Mouse (Mus musculus) midbrain, embryonic 14.5 days (tissue): ENCODE measurements around the gene Pctp. TPM values are rescaled to one million over a fixed set of nuclear protein-coding genes. Genes with fewer than 3 reads are reported as not detected.

Source experiments
- ATAC-seq: fragments of 200-750 bp; cut with Nextera tagmentation; 2 replicates; pipeline ENCODE4 v1.8.0; 2017; ENCODE audit warnings: moderate number of reproducible peaks, moderate library complexity; ENCODE audit not compliant: low FRiP score, low TSS enrichment
- DNase-seq: peaks from one replicate; pipeline ENCODE4 v3.0.0-alpha.2; 2015
- H3K27ac ChIP-seq: fragments of 300-500 bp; sonication (generic); replicated peaks from 2 replicates; pipeline ENCODE4 v1.5.1; 2014; ENCODE audit warnings: mild to moderate bottlenecking, low read depth, low read length, moderate library complexity
- H3K27me3 ChIP-seq: fragments of 300-500 bp; sonication (generic); 2 replicates; pipeline ENCODE4 v1.6.1; 2014; ENCODE audit warnings: low read length, control low read depth, mixed read lengths; ENCODE audit not compliant: control insufficient read depth, insufficient read depth
- H3K36me3 ChIP-seq: fragments of 300-500 bp; sonication (generic); 2 replicates; pipeline ENCODE4 v1.6.1; 2014; ENCODE audit warnings: low read length, control low read depth; ENCODE audit not compliant: control insufficient read depth, insufficient read depth
- H3K4me1 ChIP-seq: fragments of 300-500 bp; sonication (generic); 2 replicates; pipeline ENCODE4 v1.6.1; 2014; ENCODE audit warnings: mild to moderate bottlenecking, antibody characterized with exemption, low read length, control low read depth; ENCODE audit not compliant: control insufficient read depth, insufficient read depth
- H3K4me2 ChIP-seq: fragments of 300-500 bp; sonication (generic); 2 replicates; pipeline ENCODE4 v1.6.1; 2014; ENCODE audit warnings: mild to moderate bottlenecking, low read length, moderate library complexity
- H3K4me3 ChIP-seq: fragments of 300-500 bp; sonication (generic); replicated peaks from 2 replicates; pipeline ENCODE4 v1.5.1; 2014; ENCODE audit warnings: low read depth, low read length
- H3K9ac ChIP-seq: fragments of 300-500 bp; sonication (generic); replicated peaks from 2 replicates; pipeline ENCODE4 v1.6.1; 2014; ENCODE audit warnings: mild to moderate bottlenecking, low read length, moderate library complexity
- H3K9me3 ChIP-seq: fragments of 300-500 bp; sonication (generic); 2 replicates; pipeline ENCODE4 v1.6.1; 2016; ENCODE audit warnings: low read length, control low read depth, mixed read lengths; ENCODE audit not compliant: control insufficient read depth
- WGBS: fragments of 180-500 bp; shearing (Covaris S2); extraction: QIAGEN DNeasy Blood & Tissue Kit; methylation state at CpG from one replicate; pipeline ENCODE4 v1.1.7; 2014; 5-methylcytosine and 5-hydroxymethylcytosine counted together
- polyA plus RNA-seq: library from polyadenylated mRNA; unstranded; fragments of >200 nt; fragmentation: Nextera tagmentation; extraction: Ambion mirVana; gene quantifications from 2 replicates; pipeline ENCODE4 v1.2.1, GENCODE M21; 2014

Gene Pctp
- polyA plus RNA-seq, 1 experiment from 2014 or later: 1.3 TPM

DNA sequence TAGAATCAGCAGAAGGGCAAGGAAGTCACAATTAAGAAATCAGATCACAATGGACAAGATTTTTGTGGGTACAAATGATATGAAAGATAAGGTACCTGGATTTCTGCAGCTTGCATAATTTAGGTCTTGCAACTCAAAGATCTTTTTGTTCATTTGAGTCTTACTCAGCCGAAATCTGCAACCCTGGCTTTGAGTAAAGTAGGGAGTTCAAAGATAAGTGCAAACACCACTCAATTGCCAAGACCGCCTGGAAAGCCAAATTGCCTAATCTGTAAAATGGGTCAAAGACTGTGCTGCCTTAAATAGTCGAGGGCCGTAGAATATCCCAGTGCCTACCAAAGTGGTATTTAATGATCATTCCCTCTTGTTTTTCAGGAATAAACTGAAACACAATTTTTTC is 692 bp upstream of the Pctp start:
- no peak for ATAC-seq
- H3K4me3 ChIP-seq: no peak overlapping the region
- no peak overlapping the region for H3K27ac ChIP-seq
- peak overlapping the region; percentile 67 for H3K4me2 ChIP-seq
- 0 out of 2 replicates have a peak, but pooled peaks cover 5% of the 10 kb centered on the region for H3K4me1 ChIP-seq
- no peaks in the 10 kb centered on the region for H3K36me3 ChIP-seq
- H3K9me3 ChIP-seq: no peaks in the 10 kb centered on the region
- H3K9ac ChIP-seq: no peak overlapping the region
- WGBS: 93% methylated on average over 4 of the region's 4 CpGs
- no peaks in the 10 kb centered on the region for H3K27me3 ChIP-seq
- DNase-seq: no peak

DNA sequence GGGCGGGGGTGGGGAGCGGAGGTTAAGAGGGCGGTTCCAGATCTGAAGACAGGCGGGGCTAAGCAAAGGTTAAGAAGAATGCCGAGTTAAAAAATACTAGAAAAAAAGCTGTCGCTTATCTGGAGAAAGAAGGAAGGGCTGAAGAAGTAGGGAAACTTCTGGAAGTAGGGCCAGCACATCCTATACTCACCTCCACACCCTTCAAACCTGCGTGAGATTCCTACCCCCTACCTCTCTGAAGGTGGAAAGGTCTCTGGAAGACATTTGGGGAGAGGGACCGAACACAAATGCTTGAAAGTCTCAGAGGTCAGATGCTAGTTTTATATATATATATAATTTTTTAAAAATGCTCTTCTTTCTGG is 274 bp upstream of the Pctp start:
- no peak for DNase-seq
- peak overlapping the region; percentile 43 for H3K4me3 ChIP-seq
- 8% methylated on average over 8 of the region's 8 CpGs for WGBS
- peak overlapping the region; percentile 50; the same call in 1 of the 2 replicates for H3K9ac ChIP-seq
- no peak for ATAC-seq
- no peak overlapping the region for H3K27ac ChIP-seq
- 0 out of 2 replicates have a peak, but pooled peaks cover 5% of the 10 kb centered on the region for H3K4me1 ChIP-seq
- no peaks in the 10 kb centered on the region for H3K27me3 ChIP-seq
- peak overlapping the region; percentile 67 for H3K4me2 ChIP-seq
- no peaks in the 10 kb centered on the region for H3K9me3 ChIP-seq
- no peaks in the 10 kb centered on the region for H3K36me3 ChIP-seq

DNA sequence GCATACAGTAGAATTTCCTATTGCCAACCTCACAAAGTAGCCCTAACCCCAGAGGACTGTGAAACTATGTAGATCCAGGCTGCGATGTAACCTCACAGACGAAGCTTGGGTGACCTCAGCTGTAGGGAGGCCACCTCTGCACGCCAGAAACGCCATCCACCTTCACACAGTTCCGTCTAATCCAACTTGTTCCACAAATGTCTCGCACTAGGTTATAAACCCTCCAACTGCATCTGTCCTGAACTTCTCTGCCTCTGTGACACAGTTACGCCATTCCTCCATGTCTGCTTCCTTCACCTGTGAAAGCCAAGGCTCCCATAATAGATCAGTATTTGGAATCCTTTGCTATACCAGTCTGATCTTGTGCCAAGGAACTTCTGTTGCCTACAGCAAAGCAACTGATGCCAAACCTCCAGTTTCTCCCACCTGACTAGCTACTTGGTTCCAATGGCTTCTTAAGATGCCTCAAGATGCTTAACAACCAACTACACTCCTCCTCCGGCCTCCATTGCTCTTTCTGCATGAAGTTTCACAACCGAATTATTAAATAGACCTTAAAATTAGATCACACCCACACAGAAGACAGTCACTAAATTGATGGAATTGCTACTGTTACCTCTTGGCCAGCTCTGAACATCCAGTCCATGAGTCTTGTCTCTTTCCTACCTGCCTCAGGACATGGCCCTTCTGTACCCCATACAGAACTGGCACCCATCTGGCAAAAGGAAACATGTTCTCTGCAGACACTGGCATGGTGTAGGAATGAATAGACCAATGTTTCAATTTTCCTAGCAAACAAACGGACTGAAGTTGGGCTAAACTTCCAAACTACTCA is 1.1 kb downstream of the Pctp start:
- Histone ChIP-seq H3K9ac (no peak overlapping the region), H3K27ac (no peak overlapping the region), H3K4me1 (0 out of 2 replicates have a peak, but pooled peaks cover 5% of the 10 kb centered on the region), H3K27me3 (no peaks in the 10 kb centered on the region), H3K4me2 (no peak overlapping the region), H3K9me3 (no peaks in the 10 kb centered on the region), H3K36me3 (no peaks in the 10 kb centered on the region), H3K4me3 (no peak overlapping the region)
- ATAC-seq: no peak
- 85% methylated on average over 10 of the region's 10 CpGs for WGBS
- DNase-seq: no peak

DNA sequence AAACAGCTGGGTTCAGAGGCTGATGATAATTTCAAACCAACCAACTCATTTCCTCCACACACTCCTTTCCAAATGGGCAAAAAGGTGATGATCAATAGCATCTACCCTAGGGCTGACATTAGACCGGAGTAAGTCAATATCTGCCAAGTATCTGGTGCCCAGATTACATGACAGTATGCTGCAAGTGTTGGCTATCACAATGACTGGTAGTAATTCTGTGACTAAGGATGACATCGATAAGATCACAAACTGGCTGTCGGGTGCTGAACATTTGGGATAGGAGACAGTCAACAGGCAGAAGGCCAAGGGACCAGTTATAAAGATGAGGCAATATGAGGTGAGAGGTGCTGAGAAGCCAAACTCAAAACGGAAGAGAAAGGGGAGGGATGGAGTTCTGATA is 2.0 kb downstream of the Pctp start:
- DNase-seq: no peak
- Histone ChIP-seq H3K27ac (no peak overlapping the region), H3K9me3 (no peaks in the 10 kb centered on the region), H3K4me3 (no peak overlapping the region), H3K36me3 (no peaks in the 10 kb centered on the region), H3K27me3 (no peaks in the 10 kb centered on the region), H3K4me1 (0 out of 2 replicates have a peak, but pooled peaks cover 5% of the 10 kb centered on the region), H3K9ac (no peak overlapping the region), H3K4me2 (no peak overlapping the region)
- WGBS: 88% methylated on average over 4 of the region's 4 CpGs
- no peak for ATAC-seq

DNA sequence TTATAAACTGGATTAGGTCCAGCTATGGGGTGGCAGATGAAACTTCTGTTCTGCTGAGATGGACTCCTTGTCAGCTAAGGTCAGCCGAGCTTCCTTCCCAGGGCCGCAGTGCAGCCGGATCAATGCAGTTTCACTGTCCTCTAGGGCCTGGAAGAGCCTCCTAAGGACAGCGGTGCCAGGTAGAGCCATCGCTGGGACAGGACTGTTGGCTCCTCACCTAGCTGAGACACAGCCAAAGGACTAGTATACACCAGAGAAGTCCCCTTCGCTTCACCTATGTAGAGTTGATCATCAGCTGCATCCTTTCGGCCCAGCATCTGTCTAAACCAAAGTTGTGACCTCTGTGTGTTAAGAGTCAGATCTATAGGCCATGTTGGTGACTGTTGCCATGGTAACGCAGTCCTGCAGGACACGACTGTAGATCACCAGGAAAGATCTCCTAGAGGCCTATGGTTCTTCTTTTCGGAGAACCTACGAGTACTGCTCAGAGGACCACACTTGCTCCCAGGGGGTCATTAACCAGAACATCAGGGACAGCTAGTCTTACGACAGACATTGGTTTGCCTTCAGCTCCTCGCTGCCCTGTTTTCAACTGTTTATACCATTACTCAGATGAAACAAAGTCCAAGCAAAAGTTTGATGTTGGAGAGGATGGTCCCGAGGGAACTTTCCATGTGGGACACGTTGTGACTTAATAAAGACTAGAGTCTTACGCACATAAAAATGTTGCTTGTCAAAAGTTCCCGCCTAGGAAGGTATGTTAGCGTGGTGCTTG is 3.5 kb downstream of the Pctp start:
- H3K27me3 ChIP-seq: no peaks in the 10 kb centered on the region
- H3K4me3 ChIP-seq: no peak overlapping the region
- WGBS: 90% methylated on average over 18 of the region's 18 CpGs
- H3K4me1 ChIP-seq: 0 out of 2 replicates have a peak, but pooled peaks cover 5% of the 10 kb centered on the region
- DNase-seq (no peak), ATAC-seq (no peak)
- no peaks in the 10 kb centered on the region for H3K36me3 ChIP-seq
- no peak overlapping the region for H3K9ac ChIP-seq
- H3K4me2 ChIP-seq: no peak overlapping the region
- H3K9me3 ChIP-seq: no peaks in the 10 kb centered on the region
- no peak overlapping the region for H3K27ac ChIP-seq

DNA sequence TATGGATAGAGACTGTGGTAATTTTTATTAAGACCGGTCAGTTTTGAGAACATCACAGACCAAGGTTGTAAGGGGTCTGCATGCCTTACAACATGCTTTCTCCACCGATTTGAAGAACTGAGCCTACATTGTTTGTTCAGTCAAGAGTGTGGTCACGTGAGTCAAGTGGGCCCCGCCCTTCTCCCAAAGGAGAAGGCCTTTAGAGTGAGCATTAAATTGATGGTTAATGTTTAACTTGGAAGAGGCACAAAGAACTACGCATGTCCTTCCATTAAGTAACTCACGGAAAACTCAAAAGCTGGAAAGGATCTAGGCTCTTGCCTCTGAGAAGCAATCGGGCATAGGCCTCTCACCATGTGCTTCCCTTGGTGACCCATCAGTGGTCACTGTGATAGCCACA is 5.8 kb downstream of the Pctp start:
- H3K27me3 ChIP-seq: no peaks in the 10 kb centered on the region
- DNase-seq (no peak), ATAC-seq (no peak)
- WGBS: 96% methylated on average over 7 of the region's 7 CpGs
- H3K36me3 ChIP-seq: no peaks in the 10 kb centered on the region
- no peak overlapping the region for H3K4me2 ChIP-seq
- no peaks in the 10 kb centered on the region for H3K9me3 ChIP-seq
- H3K9ac ChIP-seq: no peak overlapping the region
- no peaks in the 10 kb centered on the region for H3K4me1 ChIP-seq
- H3K4me3 ChIP-seq: no peak overlapping the region
- no peak overlapping the region for H3K27ac ChIP-seq

DNA sequence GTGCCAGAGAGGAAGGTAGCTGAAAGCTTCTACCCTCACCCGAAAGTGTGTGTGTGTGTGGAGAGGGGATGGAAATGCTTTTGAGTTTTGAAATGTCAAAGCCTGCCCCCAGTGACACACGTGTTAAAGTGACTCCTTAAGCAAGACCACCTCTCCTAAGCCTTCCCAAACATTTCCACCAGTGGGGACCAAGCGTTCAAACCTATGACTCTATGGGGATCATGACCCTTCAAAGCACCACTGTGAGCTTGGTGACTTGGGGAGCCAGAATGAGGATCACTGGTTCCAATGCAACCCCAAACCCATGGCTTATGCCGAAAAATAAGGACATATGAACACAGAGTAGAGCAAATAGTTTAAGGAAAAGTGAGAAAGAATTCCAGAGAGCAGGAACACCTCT is 6.3 kb downstream of the Pctp start:
- ATAC-seq (no peak), DNase-seq (no peak)
- H3K27ac ChIP-seq: no peak overlapping the region
- no peaks in the 10 kb centered on the region for H3K4me1 ChIP-seq
- H3K36me3 ChIP-seq: no peaks in the 10 kb centered on the region
- no peak overlapping the region for H3K4me3 ChIP-seq
- H3K9ac ChIP-seq: no peak overlapping the region
- no peak overlapping the region for H3K4me2 ChIP-seq
- WGBS: 88% methylated on average over 4 of the region's 4 CpGs
- H3K9me3 ChIP-seq: no peaks in the 10 kb centered on the region
- no peaks in the 10 kb centered on the region for H3K27me3 ChIP-seq

DNA sequence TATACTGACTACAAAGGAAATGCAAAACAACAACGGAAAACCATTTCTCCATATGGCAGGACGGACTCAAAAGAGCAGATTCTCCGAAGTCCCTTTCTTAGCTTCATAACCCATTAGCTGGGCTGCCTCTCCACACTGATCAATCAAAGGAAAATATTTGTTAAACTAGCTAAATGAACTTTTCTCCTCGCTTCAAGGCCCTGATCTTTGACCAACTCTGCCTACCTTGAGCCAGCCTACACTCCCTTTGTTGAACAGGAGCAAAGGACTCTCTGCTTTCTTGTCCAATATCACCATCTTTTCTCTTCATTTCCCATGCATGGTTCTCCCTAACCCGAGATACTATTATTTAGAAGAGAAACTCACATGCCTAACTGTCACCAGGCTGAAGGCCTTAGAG is 7.1 kb downstream of the Pctp start:
- 87% methylated on average over 5 of the region's 5 CpGs for WGBS
- Histone ChIP-seq H3K27me3 (no peaks in the 10 kb centered on the region), H3K4me2 (no peak overlapping the region), H3K36me3 (no peaks in the 10 kb centered on the region), H3K27ac (no peak overlapping the region), H3K4me3 (no peak overlapping the region), H3K4me1 (no peaks in the 10 kb centered on the region), H3K9me3 (no peaks in the 10 kb centered on the region), H3K9ac (no peak overlapping the region)
- ATAC-seq (no peak), DNase-seq (no peak)
